Mouse (Mus musculus) spleen, adult 2 months (tissue): ENCODE measurements around the gene Smyd2.

Source experiments
- CTCF ChIP-seq: fragments of 200-500 bp; IDR thresholded peaks from 2 replicates; pipeline ENCODE4 v1.5.1; 2011; ENCODE audit warnings: mild to moderate bottlenecking, inconsistent platforms; ENCODE audit not compliant: insufficient read depth, insufficient read length, insufficient replicate concordance; ENCODE audit errors: extremely low read depth
- POLR2A ChIP-seq: fragments of 200-500 bp; IDR thresholded peaks from 2 replicates; pipeline ENCODE4 v1.6.1; 2011; ENCODE audit warnings: low read depth, low read length, inconsistent platforms

DNA sequence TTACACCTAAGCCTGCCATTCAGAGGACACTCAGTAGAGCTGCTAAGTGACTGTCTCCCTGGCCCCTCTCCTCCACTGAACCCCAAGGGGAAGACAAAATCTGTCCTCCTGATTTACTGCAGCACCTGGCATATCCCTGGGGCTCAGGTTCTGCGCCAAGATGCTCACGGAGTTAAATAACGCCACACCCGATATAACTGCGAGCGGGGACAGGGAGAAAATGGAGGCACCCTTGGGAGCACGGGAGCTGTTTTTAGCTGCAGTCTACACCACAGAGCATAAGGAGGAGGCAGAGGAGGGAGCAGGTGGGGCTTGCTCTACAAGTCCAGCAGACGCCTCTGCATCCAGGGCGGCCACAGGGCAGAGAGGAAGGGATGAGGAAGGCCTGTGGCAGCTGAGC lies 19.8 kb downstream of the Smyd2 start:
- TF ChIP-seq CTCF: no peak
- no peak for TF ChIP-seq POLR2A
